Comparison of ENCODE assay signal across 14 mouse cellular contexts in genomic region chr5:66572086-66572855, GRCm38 (mm10). TPM values are rescaled to one million over a fixed set of nuclear protein-coding genes. Genes with fewer than 3 reads are reported as not detected.
DNase-seq lines count a peak whose midpoint lies in the region; ATAC-seq and TF ChIP-seq lines count a peak whose summit lies in the region.
"Had no signal": no experiment of that assay in that cellular context is flagged by ENCODE, and none has a peak within 500 bp of the region (broad histone marks: within the 10 kb centered on the region; RNA-seq: fewer than 3 reads in every experiment).

No protein-coding gene starts in this region.

- no peak for TF ChIP-seq POLR2A in kidney, adult 2 months (IDR thresholded peaks at IDR 0.05; ENCODE audit: low read depth, low read length)

- peaks cover 41% of the 10 kb centered on the region for H3K4me1 ChIP-seq in kidney, adult 2 months (ENCODE audit: control insufficient read depth, insufficient read depth, low read length)
- peaks cover 41% of the 10 kb centered on the region for H3K4me1 ChIP-seq in kidney, embryonic 15.5 days
- H3K4me1 ChIP-seq: liver, embryonic 13.5 days; megakaryocyte, embryonic 14.5 days had no signal

- H3K4me2 ChIP-seq in kidney, embryonic 15.5 days = no peak overlapping the region
- H3K4me2 ChIP-seq: intestine, embryonic 15.5 days; liver, embryonic 13.5 days had no signal

- no peak for ATAC-seq in kidney, embryonic 15.5 days (replicated peaks; ENCODE audit: low FRiP score)
- ATAC-seq: CD4-positive, CD25-positive, alpha-beta regulatory T cell, adult 4 months; intestine, embryonic 15.5 days had no signal

- H3K27ac ChIP-seq in kidney, adult 2 months (ENCODE audit: insufficient read depth, low read depth, low read length) = peak overlapping the region; percentile 33
- H3K27ac ChIP-seq in kidney, embryonic 15.5 days = no peak overlapping the region
- H3K27ac ChIP-seq: intestine, embryonic 15.5 days; liver, embryonic 13.5 days had no signal

- no peak for TF ChIP-seq CTCF in kidney, adult 2 months (conservative IDR thresholded peaks at IDR 0.05; ENCODE audit: insufficient read depth, insufficient read length, low read depth, low read length)

- no peaks in the 10 kb centered on the region for H3K27me3 ChIP-seq in kidney, adult 2 months (replicated peaks; ENCODE audit: control insufficient read depth, insufficient read depth, low read length)
- no peaks in the 10 kb centered on the region for H3K27me3 ChIP-seq in kidney, embryonic 15.5 days
- H3K27me3 ChIP-seq: intestine, embryonic 15.5 days; liver, embryonic 13.5 days had no signal

- no peak overlapping the region for H3K9ac ChIP-seq in kidney, embryonic 15.5 days
- H3K9ac ChIP-seq: intestine, embryonic 15.5 days; liver, embryonic 13.5 days had no signal

- H3K9me3 ChIP-seq in kidney, embryonic 15.5 days (replicated peaks) = no peaks in the 10 kb centered on the region
- H3K9me3 ChIP-seq: intestine, embryonic 15.5 days; liver, embryonic 13.5 days; megakaryocyte, embryonic 14.5 days had no signal

- WGBS in kidney, adult 2 months = 70% methylated on average over 13 of the region's 13 CpGs
- whole genome bisulfite sequencing in kidney, embryonic 15.5 days = 64% methylated on average over 13 of the region's 13 CpGs

- peak; percentile 59 for DNase-seq in kidney, adult 2 months
- peak; percentile 69 for DNase-seq in adrenal gland, adult 8-10 months
- DNase-seq in brain, adult 2 months (ENCODE audit: low read depth, low spot score) = peak; percentile 29
- DNase-seq in lung, postnatal 14 days = peak; percentile 45
- no peak for DNase-seq in cerebellum, adult 11-12 months
- DNase-seq in B cell, adult 2 months = no peak
- DNase-seq: cerebellum, adult 9-10 months; liver, embryonic 13.5 days; thymus, adult 2 months had no signal

- H3K4me3 ChIP-seq in kidney, adult 2 months (ENCODE audit: insufficient read depth, low read depth, low read length) = no peak overlapping the region
- H3K4me3 ChIP-seq in kidney, embryonic 15.5 days (replicated peaks) = no peak overlapping the region
- H3K4me3 ChIP-seq: intestine, embryonic 15.5 days; liver, embryonic 13.5 days; megakaryocyte, embryonic 14.5 days had no signal

- no peaks in the 10 kb centered on the region for H3K36me3 ChIP-seq in kidney, adult 2 months (ENCODE audit: control insufficient read depth, insufficient read depth, low read length)
- no peaks in the 10 kb centered on the region for H3K36me3 ChIP-seq in kidney, embryonic 15.5 days
- H3K36me3 ChIP-seq: intestine, embryonic 15.5 days; liver, embryonic 13.5 days had no signal

RNA-seq across cellular contexts. Expression of gene Apbb2, which starts 46.3 kb away (rescaled TPM):
- 21.4 and 27.7 TPM in 2 replicates for polyA plus RNA-seq in kidney, adult 2 months (2012; rRNA removed)
- polyA plus RNA-seq in kidney, embryonic 15.5 days (2015; fragmentation: Nextera tagmentation; extraction: Ambion mirVana) = 57.5 and 65.4 TPM in 2 replicates
- 10 to 100 TPM; 61.2 to 89.9 (median 81.5) TPM for total RNA-seq in adrenal gland, adult 8-10 months (2022)
- total RNA-seq: MEL had no signal

Comparison
In these comparisons a context has a peak if more than half of its experiments do, and no peak if none do; other contexts are left out.
1. DNase-seq: peak in kidney, adult 2 months (single experiment), adrenal gland, adult 8-10 months (single experiment), brain, adult 2 months (single experiment) and lung, postnatal 14 days (single experiment); none in cerebellum, adult 11-12 months (single experiment) and B cell, adult 2 months (0 of 2).